8 mouse cellular contexts compared by ENCODE assay signal in the genomic region with DNA sequence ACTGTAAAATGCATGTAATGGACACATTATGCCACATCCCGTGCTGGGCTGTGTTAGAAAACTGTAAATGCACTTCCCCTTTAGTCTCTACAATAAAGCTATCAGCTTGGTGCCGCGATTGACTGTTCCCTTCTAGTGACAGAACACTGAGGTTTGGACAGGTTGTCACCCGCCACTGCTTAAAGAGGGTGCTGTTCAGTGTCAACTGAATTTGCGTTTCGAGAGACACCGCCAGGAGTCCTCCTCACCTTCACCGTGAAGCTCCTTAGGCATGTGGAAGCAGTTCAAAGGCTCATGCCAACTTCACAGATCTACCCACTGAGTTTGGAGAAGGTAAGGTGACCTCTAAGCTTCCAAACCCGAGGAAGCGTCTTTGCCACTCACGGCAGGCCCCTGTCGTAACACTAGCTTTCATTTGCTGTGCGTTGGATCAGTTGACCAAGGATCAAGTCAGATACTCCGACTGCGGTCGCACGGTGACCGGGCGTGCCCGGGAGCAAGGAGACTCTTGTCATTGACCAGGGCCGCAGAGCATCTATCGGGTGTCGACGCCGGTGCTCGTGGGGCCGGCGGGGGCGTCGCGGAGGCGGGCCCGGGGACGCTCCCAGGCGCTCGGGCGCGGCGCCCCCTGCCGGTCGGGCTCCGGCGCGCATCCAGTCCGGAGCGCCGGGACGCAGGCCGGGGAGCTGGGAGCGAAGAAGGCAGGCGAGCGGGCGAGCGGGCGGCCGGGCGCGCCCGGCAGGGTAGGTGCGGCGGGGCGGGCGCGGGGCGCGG. TPM values are rescaled to one million over a fixed set of nuclear protein-coding genes. Genes with fewer than 3 reads are reported as not detected.
DNase-seq lines count a peak whose midpoint lies in the region; ATAC-seq lines count a peak whose summit lies in the region.

No protein-coding gene starts in this region.

- H3K36me3 ChIP-seq in embryonic facial prominence, embryonic 10.5 days (replicated peaks), result no peaks in the 10 kb centered on the region
- no peaks in the 10 kb centered on the region for H3K36me3 ChIP-seq in heart, embryonic 14.5 days (ENCODE audit: control insufficient read depth, insufficient read depth, low read length)
- no peaks in the 10 kb centered on the region for H3K36me3 ChIP-seq in liver, embryonic 15.5 days (replicated peaks)

- peak overlapping the region; percentile 88 for H3K4me2 ChIP-seq in heart, embryonic 14.5 days (ENCODE audit: low read length)
- peak overlapping the region; percentile 63 for H3K4me2 ChIP-seq in liver, embryonic 15.5 days

- peaks cover 23% of the 10 kb centered on the region for H3K4me1 ChIP-seq in embryonic facial prominence, embryonic 10.5 days
- peaks cover 3 to 12% of the 10 kb centered on the region in 2 experiments; a peak in 2 of 4 replicates for H3K4me1 ChIP-seq in heart, embryonic 14.5 days (ENCODE audit: control insufficient read depth in 2 of 2, insufficient read depth in 2 of 2, low read length in 2 of 2)
- peaks cover 10% of the 10 kb centered on the region; the same call in 1 of the 2 replicates for H3K4me1 ChIP-seq in liver, embryonic 15.5 days (replicated peaks)

- H3K27me3 ChIP-seq in embryonic facial prominence, embryonic 10.5 days (replicated peaks; ENCODE audit: low read depth, poor library complexity, severe bottlenecking), result peaks cover 60% of the 10 kb centered on the region
- H3K27me3 ChIP-seq in heart, embryonic 14.5 days (ENCODE audit: control insufficient read depth, insufficient read depth, low read length), result peaks cover 66% of the 10 kb centered on the region
- peaks cover 74% of the 10 kb centered on the region for H3K27me3 ChIP-seq in liver, embryonic 15.5 days

- no peak for ATAC-seq in heart, embryonic 14.5 days (ENCODE audit: insufficient number of reproducible peaks, insufficient read depth, low FRiP score, low read depth)
- no peak for ATAC-seq in liver, embryonic 15.5 days (ENCODE audit: insufficient read depth)

- peak overlapping the region; percentile 61 for H3K27ac ChIP-seq in embryonic facial prominence, embryonic 10.5 days (replicated peaks)
- no peak overlapping the region for H3K27ac ChIP-seq in heart, embryonic 14.5 days (replicated peaks in 1 of 2; ENCODE audit: control insufficient read depth in 1 of 2, insufficient read depth in 1 of 2, low read depth in 2 of 2, low read length in 2 of 2)
- H3K27ac ChIP-seq in liver, embryonic 15.5 days (replicated peaks), result no peak overlapping the region

- WGBS in embryonic facial prominence, embryonic 10.5 days, result 4% methylated on average over 66 of the region's 66 CpGs
- WGBS in heart, embryonic 14.5 days, result 2% methylated on average over 54 of the region's 66 CpGs
- 2% methylated on average over 60 of the region's 66 CpGs for WGBS in liver, embryonic 15.5 days (ENCODE audit: insufficient replicate concordance)

- H3K9ac ChIP-seq in heart, embryonic 14.5 days (ENCODE audit: low read length), result no peak overlapping the region
- H3K9ac ChIP-seq in liver, embryonic 15.5 days, result no peak overlapping the region

- H3K9me3 ChIP-seq in embryonic facial prominence, embryonic 10.5 days, result peaks cover 7% of the 10 kb centered on the region; the same call in 1 of the 2 replicates
- peaks cover 4% of the 10 kb centered on the region; the same call in 1 of the 2 replicates for H3K9me3 ChIP-seq in heart, embryonic 14.5 days (ENCODE audit: control insufficient read depth, low read length)
- no peaks in the 10 kb centered on the region for H3K9me3 ChIP-seq in liver, embryonic 15.5 days (replicated peaks)

- H3K4me3 ChIP-seq in embryonic facial prominence, embryonic 10.5 days, result peak overlapping the region; percentile 84
- H3K4me3 ChIP-seq in heart, embryonic 14.5 days (ENCODE audit: control insufficient read depth in 1 of 2, insufficient read depth in 1 of 2, low read depth in 1 of 2, low read length in 2 of 2), result peak overlapping the region; percentile 25 to 55
- peak overlapping the region; percentile 33 for H3K4me3 ChIP-seq in liver, embryonic 15.5 days (replicated peaks)

- peak; percentile 31 for DNase-seq in urinary bladder, adult 2 months (ENCODE audit: low spot score)
- DNase-seq in urinary bladder, postnatal 10 days (ENCODE audit: low spot score), result no peak
- DNase-seq in embryonic facial prominence, embryonic 10.5 days (ENCODE audit: low spot score), result peak; percentile 88
- DNase-seq in kidney, postnatal 4 days, result peak; percentile 78 to 85
- DNase-seq in ovary, postnatal 14 days (ENCODE audit: low spot score), result peak; percentile 44
- DNase-seq in thymus, postnatal 4 days, result peak; percentile 79

RNA-seq across cellular contexts. Expression of a gene that starts 0.5 kb away (rescaled TPM):
- 0.41 and 0.48 TPM in 2 replicates for polyA plus RNA-seq in urinary bladder, adult 2 months (2012; rRNA removed)
- 7.3 and 8.1 TPM in 2 replicates for polyA plus RNA-seq in embryonic facial prominence, embryonic 10.5 days (2016; fragmentation: Nextera tagmentation; extraction: Ambion mirVana)
- polyA plus RNA-seq in heart, embryonic 14.5 days (2014; fragmentation: Nextera tagmentation; extraction: Ambion mirVana), result 0.27 and 0.31 TPM in 2 replicates
- 0.24 and 0.32 TPM in 2 replicates for polyA plus RNA-seq in liver, embryonic 15.5 days (2015; fragmentation: Nextera tagmentation; extraction: Ambion mirVana)

Comparison
In these comparisons a context has a peak if more than half of its experiments do, and no peak if none do; other contexts are left out.
1. H3K4me3 ChIP-seq: peak in every context shown above with its lines; median percentile 84 in embryonic facial prominence, embryonic 10.5 days; 40 in heart, embryonic 14.5 days; 33 in liver, embryonic 15.5 days.